Mouse (Mus musculus): Measurements from ENCODE around the gene Olfr285. TPM values are rescaled to one million over a fixed set of nuclear protein-coding genes. Genes with fewer than 3 reads are reported as not detected.
A peak's percentile ranks its signal among the peaks of the same experiment; 100 is the strongest.

Olfr285 gene
- total RNA-seq (2021): not detected
- long read RNA-seq, experiment 1: 0 reads
- long read RNA-seq, experiment 2: 0 reads

DNA sequence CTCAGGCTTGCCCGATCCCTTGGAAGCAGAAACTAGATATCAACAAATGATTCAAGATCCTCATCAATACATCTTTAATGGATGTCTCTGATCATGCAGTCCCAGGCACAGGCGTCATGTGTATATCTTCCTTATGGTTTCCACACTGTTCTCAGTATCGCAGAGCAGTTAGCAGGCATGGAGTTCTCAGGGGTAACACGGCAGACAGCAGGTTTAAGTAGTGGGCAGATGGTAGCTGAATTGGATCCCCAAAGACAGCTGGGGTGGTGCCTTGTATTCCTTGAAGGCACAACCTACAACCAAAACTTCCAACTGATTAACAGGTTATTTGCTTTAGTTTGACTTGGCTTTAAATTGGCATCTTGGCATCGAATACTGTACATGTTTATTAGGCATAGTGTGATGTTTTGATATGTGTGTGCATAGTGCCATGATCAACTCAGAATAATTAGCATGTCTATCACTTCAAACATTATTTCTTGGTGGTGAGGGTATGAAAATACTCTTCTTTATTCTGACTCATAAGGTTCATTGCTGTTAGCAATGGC is at the start of gene Olfr285:
TSS of gene Olfr285 (minus strand) at position 177 of the 548 bp plus-strand sequence.
- DNase-seq: no peak
- H3K27ac ChIP-seq: no peak within 1 kb of the TSS
- intact Hi-C loops (cut with DNase I): no loop called here
- H3K4me3 ChIP-seq: no peak within 1 kb of the TSS
- no peak for TF ChIP-seq CTCF (IDR thresholded peaks at IDR 0.05)

DNA sequence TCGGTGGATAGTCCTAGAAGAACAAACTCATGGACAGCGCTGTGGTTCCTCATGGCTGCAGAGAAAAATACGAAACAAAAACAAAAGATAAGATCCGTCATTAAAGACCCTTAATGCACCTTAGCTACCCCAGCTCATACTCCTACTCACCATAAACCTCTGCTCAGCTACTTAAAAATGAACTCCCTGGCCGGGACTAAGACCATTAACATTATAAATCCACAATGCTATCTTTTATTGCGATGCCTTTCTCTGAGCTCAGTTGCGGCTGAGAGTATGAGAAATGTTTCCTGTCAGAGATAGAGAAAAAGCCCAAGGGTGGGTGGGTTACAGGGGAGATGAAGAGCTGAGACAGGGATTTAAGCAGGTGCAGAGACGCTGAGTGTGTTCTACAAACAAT is 23.7 kb upstream of the Olfr285 start, which contains the start of gene Olfr284:
TSS of gene Olfr284 (minus strand) at position 101 of the 400 bp plus-strand sequence.
- Histone ChIP-seq H3K27ac (no peak within 1 kb of the TSS), H3K4me3 (no peak within 1 kb of the TSS)
- intact Hi-C loops (cut with DNase I): no loop called here
- DNase-seq: no peak
- TF ChIP-seq CTCF (IDR thresholded peaks at IDR 0.05): no peak

DNA sequence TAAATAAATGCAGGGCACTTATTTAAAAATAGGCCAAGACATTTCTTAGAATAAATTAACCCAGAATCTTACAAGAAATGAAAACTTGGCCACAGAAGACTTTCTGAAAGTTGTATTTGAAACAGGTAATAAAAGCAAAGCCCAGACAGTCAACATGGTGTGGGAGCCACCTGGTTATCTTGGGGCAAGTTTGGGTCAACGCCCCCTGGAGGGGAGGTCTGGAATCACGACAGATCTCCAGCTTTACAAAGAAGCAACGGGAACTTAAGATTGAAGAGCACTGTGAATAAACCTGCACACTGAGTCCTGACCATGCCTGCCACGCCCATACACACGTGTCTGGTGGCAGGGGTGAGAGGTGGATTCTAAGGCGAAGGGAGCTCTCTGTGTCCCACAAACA is 1.4 kb downstream of the Olfr285 start:
- peak; percentile 30 for TF ChIP-seq CTCF (IDR thresholded peaks at IDR 0.05)
- Histone ChIP-seq H3K27ac (no peak overlapping the region), H3K4me3 (no peak overlapping the region)
- no peak for DNase-seq
- intact Hi-C loops (cut with DNase I): no loop called here

DNA sequence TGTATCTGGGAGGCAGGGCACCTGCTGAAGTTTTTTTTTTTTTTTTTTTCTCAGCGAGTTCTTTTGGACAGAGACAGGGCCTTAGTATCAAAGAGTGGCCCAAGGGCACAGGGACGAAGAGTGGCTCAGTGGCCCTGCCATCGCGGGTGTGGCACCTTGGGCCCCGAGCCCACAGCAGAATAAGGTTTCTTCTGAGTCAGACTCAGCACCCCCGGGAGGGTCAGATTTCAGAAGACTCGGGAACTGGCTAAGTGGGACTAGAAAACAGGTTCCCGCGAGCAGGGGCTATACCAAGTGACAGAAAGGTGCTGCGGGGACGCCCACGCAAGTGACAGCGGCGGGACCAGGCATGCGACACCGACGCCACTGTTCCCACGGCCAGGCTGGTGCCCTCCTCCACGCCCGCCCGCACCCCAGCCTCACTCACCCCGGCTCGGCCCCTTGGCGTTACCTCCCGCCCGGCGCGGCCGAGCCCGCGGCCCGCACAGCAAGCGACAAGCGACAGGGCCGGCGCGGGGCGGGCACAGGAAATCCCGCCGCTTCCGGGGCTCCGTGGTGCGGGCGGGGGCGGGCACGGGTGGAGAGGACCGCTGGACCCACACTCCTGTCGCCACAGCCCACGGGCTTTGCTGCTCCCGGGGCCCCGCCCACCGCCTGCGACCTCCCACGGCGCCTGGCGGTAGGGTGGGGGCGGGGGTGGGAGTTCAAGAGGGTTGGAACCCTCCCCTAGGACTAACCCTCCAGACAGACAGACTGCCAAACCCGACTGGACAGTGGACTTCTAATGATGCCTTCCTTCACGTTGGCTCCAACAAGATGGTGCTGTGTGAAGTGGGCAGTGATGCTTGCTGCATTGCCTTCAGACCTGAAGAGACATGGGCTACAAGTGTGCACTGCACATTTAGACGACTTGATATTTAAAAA is 21.3 kb downstream of the Olfr285 start, which contains the start of gene Zfp641:
TSS of gene Zfp641 (minus strand) at position 534 of the 924 bp plus-strand sequence.
- intact Hi-C loops (cut with DNase I): loop anchor here (1.0 to 10.0 kb wide), 2 partner anchors 115 to 211 kb away; no protein-coding TSS in a partner anchor
- Histone ChIP-seq H3K27ac (peak within 1 kb of the TSS; percentile 94), H3K4me3 (peak within 1 kb of the TSS; percentile 78)
- DNase-seq: peak; percentile 80
- no peak for TF ChIP-seq CTCF (IDR thresholded peaks at IDR 0.05)

DNA sequence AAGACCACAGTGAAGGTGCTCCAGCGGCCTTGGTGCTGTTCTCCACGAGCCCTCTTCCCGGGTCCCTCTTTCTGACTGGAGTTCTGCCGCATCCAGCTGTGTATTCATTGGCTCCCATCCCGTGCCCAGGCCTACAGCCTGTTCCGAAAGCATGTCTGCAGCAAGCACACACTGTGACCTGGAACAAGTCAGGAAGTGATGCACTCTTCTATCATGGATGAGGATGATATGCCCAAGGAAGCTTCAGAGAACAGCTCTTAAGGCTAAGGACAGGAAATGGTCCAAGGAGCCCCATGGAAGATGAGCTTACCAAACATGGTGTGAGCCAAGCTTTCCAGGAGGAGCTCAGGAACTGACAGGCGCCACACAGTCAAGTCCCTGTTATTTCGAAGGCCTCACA is 23.5 kb downstream of the Olfr285 start:
- no peak for DNase-seq
- no peak for TF ChIP-seq CTCF (IDR thresholded peaks at IDR 0.05)
- intact Hi-C loops (cut with DNase I): loop anchor here (10.0 kb wide), 1 partner anchor 209 kb away; no protein-coding TSS in a partner anchor
- H3K27ac ChIP-seq: no peak overlapping the region
- no peak overlapping the region for H3K4me3 ChIP-seq

DNA sequence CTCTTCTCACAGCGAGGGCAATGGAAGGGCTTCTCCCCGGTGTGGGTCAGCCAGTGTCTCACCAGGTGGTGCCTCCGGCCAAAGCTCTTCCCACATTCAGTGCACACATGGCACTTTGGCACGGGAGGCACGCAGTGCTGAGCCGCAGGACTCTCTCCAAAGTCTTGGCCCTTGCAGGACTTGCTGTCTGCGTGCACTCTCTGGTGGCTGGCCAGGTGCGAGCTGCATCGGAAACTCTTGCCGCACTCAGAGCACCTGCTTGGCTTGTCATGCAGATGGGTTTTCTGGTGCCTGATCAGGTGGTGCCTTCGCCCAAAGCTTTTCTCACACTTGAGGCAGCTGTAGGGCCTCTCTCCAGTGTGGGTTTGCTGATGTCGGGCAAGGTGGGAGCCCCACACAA is 28.6 kb downstream of the Olfr285 start:
- DNase-seq: peak; percentile 90
- H3K27ac ChIP-seq: peak overlapping the region; percentile 77
- TF ChIP-seq CTCF (IDR thresholded peaks at IDR 0.05): no peak; the same call in 1 of the 2 replicates
- H3K4me3 ChIP-seq: no peak overlapping the region
- intact Hi-C loops (cut with DNase I): no loop called here

DNA sequence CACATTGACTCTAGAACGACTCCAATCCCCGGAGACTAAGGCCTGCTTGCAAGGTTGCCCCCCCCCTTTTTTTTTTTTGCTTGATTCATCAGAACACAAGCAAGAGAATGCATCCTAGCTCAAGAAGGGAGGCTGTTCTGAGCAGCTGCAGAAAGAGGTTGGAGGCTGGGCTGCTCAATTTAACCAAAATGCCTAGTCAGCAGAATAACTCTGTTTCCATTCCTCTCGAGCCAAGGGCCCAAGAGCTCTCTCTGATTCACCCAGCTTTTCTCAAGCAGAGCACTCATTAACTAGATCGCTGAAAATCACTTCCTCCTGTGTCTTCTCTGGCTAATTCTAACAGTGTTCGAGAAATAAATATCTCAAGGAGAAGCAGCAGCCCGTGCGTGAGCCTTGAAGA is 30.7 kb downstream of the Olfr285 start:
- no peak overlapping the region for H3K4me3 ChIP-seq
- no peak for TF ChIP-seq CTCF (IDR thresholded peaks at IDR 0.05)
- H3K27ac ChIP-seq: no peak overlapping the region
- no peak for DNase-seq
- intact Hi-C loops (cut with DNase I): no loop called here

Other genes with a start within 250 kb of the Olfr285 start
- 1,000 to 10,000 TPM; 2,669 to 2,908 TPM for gene Pfkm, start 224.8 kb downstream of the Olfr285 start, total RNA-seq (2021)
- gene Senp1, start 223.6 kb downstream of the Olfr285 start, total RNA-seq (2021): 1 to 10 TPM; 7.4 to 8.5 TPM
- 100 to 1,000 TPM in 1 of 2 experiments, 10 to 100 TPM in 1; 97.8 to 124 TPM for gene Asb8, start 151.7 kb downstream of the Olfr285 start, total RNA-seq (2021)
- gene Ccdc184, start 150.2 kb downstream of the Olfr285 start, total RNA-seq (2021): not detected
- not detected for gene Olfr288, start 121.8 kb downstream of the Olfr285 start, total RNA-seq (2021)
- gene Gm44579, start 96.4 kb downstream of the Olfr285 start, total RNA-seq (2021): not detected
- gene Olfr287, start 96.3 kb downstream of the Olfr285 start, total RNA-seq (2021): not detected
- not detected for gene Olfr286, start 82.9 kb downstream of the Olfr285 start, total RNA-seq (2021)
- gene H1fnt, start 60.1 kb downstream of the Olfr285 start, total RNA-seq (2021): not detected
- gene Zfp641, start 21.2 kb downstream of the Olfr285 start, total RNA-seq (2021): 10 to 100 TPM in 1 of 2 experiments, 1 to 10 TPM in 1; 10.0 to 11.8 TPM
- gene Olfr284, start 23.6 kb upstream of the Olfr285 start, total RNA-seq (2021): not detected
- gene Olfr283, start 63.6 kb upstream of the Olfr285 start, total RNA-seq (2021): not detected
- not detected for gene Olfr282, start 113.9 kb upstream of the Olfr285 start, total RNA-seq (2021)
- not detected for gene Olfr281, start 135.2 kb upstream of the Olfr285 start, total RNA-seq (2021)
- not detected for gene OR5BS1P, start 152.5 kb upstream of the Olfr285 start, total RNA-seq (2021)
- gene Lalba, start 165.4 kb upstream of the Olfr285 start, total RNA-seq (2021): not detected
- not detected for gene Olfr279, start 175.0 kb upstream of the Olfr285 start, total RNA-seq (2021)
- gene Kansl2, start 216.9 kb upstream of the Olfr285 start, total RNA-seq (2021): 10 to 100 TPM; 64.7 to 66.3 TPM

All from gastrocnemius, adult 2 months (tissue).